Mouse (Mus musculus): ENCODE measurements at regions not wholly inside any gene's neighbourhood (a gene's known extent, or its start where the extent isn't known, plus 50 kb on each side); places are given as distances from the start of the nearest gene placed in this dataset.

- TF ChIP-seq CTCF (IDR thresholded peaks at IDR 0.05; ENCODE audit: extremely low read depth, insufficient read depth, low read length) = no peak
- no peak for TF ChIP-seq POLR2A (IDR thresholded peaks at IDR 0.05; ENCODE audit: extremely low read depth, insufficient read depth, low read length)
These were observed 400.2 kb upstream of the Got2 start for GRCm38 (mm10) chr8:96288525-96288924.
